Mouse (Mus musculus): ENCODE results near the gene Rbm31y. TPM values are rescaled to one million over a fixed set of nuclear protein-coding genes. Genes with fewer than 3 reads are reported as not detected.
"Not testable (repeated sequence)": the region's sequence is repeated elsewhere in the genome, so short reads cannot be mapped to it uniquely, and the experiment has no call there.

Rbm31y gene
- not detected in 2 replicates for polyA plus RNA-seq (2016; fragmentation: Nextera tagmentation; extraction: Ambion mirVana)

GRCm38 (mm10) chrY:17400461-17400860 lies at the start of gene Rbm31y:
TSS of gene Rbm31y (plus strand) at chrY:17400761.
- H3K4me3 ChIP-seq; H3K27ac ChIP-seq; H3K27me3 ChIP-seq (ENCODE audit: insufficient read depth, poor library complexity, severe bottlenecking); H3K9me3 ChIP-seq; DNase-seq (ENCODE audit: low spot score); H3K4me1 ChIP-seq (replicated peaks); H3K36me3 ChIP-seq: not testable (repeated sequence)
- no CpG with 5 or more reads among the region's 11 CpGs for WGBS

All from hindbrain, embryonic 10.5 days (tissue).